Mouse (Mus musculus) layer of hippocampus, adult 2 months (tissue): ENCODE results near the gene Hes6. TPM values are rescaled to one million over a fixed set of nuclear protein-coding genes. Genes with fewer than 3 reads are reported as not detected.

Experiments used
- DNase-seq, 2 experiments: peaks; one replicate each; pipeline ENCODE4 v3.0.0; 2022; ENCODE audit warnings: low spot score in 2 of 2
- H3K27ac ChIP-seq: fragments of 200-600 bp; 2 replicates; pipeline ENCODE4 v1.8.1; 2022
- H3K4me3 ChIP-seq: fragments of 200-600 bp; 2 replicates; pipeline ENCODE4 v1.8.1; 2022; ENCODE audit warnings: mild to moderate bottlenecking
- CTCF ChIP-seq: fragments of 200-600 bp; conservative IDR thresholded peaks from 2 replicates; pipeline ENCODE4 v1.8.1; 2022; ENCODE audit warnings: antibody characterized with exemption, mild to moderate bottlenecking, moderate library complexity
- total RNA-seq, 2 experiments: library from RNA; stranded (reverse); gene quantifications; 2 replicates each; pipeline ENCODE4 v1.2.3; 2021

Gene Hes6
- total RNA-seq, 2 experiments from 2014 or later = 15.4 to 15.7 TPM

GRCm38 (mm10) chr1:91435606-91436130 is 21.8 kb upstream of the Hes6 start:
- no peak for DNase-seq
- no peak for TF ChIP-seq CTCF
- H3K4me3 ChIP-seq = no peak overlapping the region
- H3K27ac ChIP-seq = peak overlapping the region; percentile 80

GRCm38 (mm10) chr1:91434905-91435304 is 21.1 kb upstream of the Hes6 start:
- TF ChIP-seq CTCF = no peak
- DNase-seq = no peak
- peak overlapping the region; percentile 80; the same call in 1 of the 2 replicates for H3K27ac ChIP-seq
- no peak overlapping the region for H3K4me3 ChIP-seq

GRCm38 (mm10) chr1:91430761-91431160 is 16.9 kb upstream of the Hes6 start:
- DNase-seq = no peak
- Histone ChIP-seq H3K27ac (no peak overlapping the region), H3K4me3 (no peak overlapping the region)
- no peak for TF ChIP-seq CTCF

- no peak overlapping the region for H3K27ac ChIP-seq
- no peak for DNase-seq
- no peak overlapping the region for H3K4me3 ChIP-seq
- no peak for TF ChIP-seq CTCF
These were observed 15.4 kb upstream of the Hes6 start for GRCm38 (mm10) chr1:91429212-91429611.

- H3K4me3 ChIP-seq = no peak overlapping the region
- peak; percentile 91 for TF ChIP-seq CTCF
- DNase-seq = peak; percentile 67 to 79
- no peak overlapping the region for H3K27ac ChIP-seq
These were observed 14.8 kb upstream of the Hes6 start for GRCm38 (mm10) chr1:91428614-91429013.

GRCm38 (mm10) chr1:91426397-91426796 is 12.6 kb upstream of the Hes6 start:
- TF ChIP-seq CTCF = no peak
- Histone ChIP-seq H3K27ac (no peak overlapping the region), H3K4me3 (no peak overlapping the region)
- DNase-seq = no peak

- TF ChIP-seq CTCF = no peak
- Histone ChIP-seq H3K27ac (no peak overlapping the region), H3K4me3 (no peak overlapping the region)
- DNase-seq = no peak
These were observed 6.8 kb upstream of the Hes6 start for GRCm38 (mm10) chr1:91420601-91421065.

GRCm38 (mm10) chr1:91419862-91420600 is 6.2 kb upstream of the Hes6 start:
- DNase-seq = no peak
- Histone ChIP-seq H3K4me3 (no peak overlapping the region), H3K27ac (no peak overlapping the region)
- no peak for TF ChIP-seq CTCF

- no peak for TF ChIP-seq CTCF
- Histone ChIP-seq H3K27ac (no peak overlapping the region), H3K4me3 (no peak overlapping the region)
- no peak for DNase-seq
These were observed 4.2 kb upstream of the Hes6 start for GRCm38 (mm10) chr1:91417991-91418390.

GRCm38 (mm10) chr1:91415311-91415710 is 1.5 kb upstream of the Hes6 start:
- TF ChIP-seq CTCF = no peak
- no peak overlapping the region for H3K27ac ChIP-seq
- DNase-seq = no peak

GRCm38 (mm10) chr1:91414903-91415302 is 1.1 kb upstream of the Hes6 start:
- H3K27ac ChIP-seq = no peak overlapping the region
- no peak for DNase-seq
- no peak for TF ChIP-seq CTCF
- no peak overlapping the region for H3K4me3 ChIP-seq

More at GRCm38 (mm10) chr1:91415311-91415710, 1.5 kb upstream of the Hes6 start:
- no peak overlapping the region for H3K4me3 ChIP-seq

- H3K27ac ChIP-seq = peak overlapping the region; percentile 79
- H3K4me3 ChIP-seq = peak overlapping the region; percentile 82
- no peak for DNase-seq
- TF ChIP-seq CTCF = no peak
These were observed 321 bp downstream of the Hes6 start for GRCm38 (mm10) chr1:91413536-91413897.

- Histone ChIP-seq H3K4me3 (peak overlapping the region; percentile 82), H3K27ac (peak overlapping the region; percentile 79)
- DNase-seq = peak; percentile 87 to 92
- no peak for TF ChIP-seq CTCF
These were observed 770 bp downstream of the Hes6 start for GRCm38 (mm10) chr1:91413030-91413506.
